Mouse (Mus musculus) forebrain, embryonic 16.5 days (tissue): ENCODE data around the gene Col4a2. TPM values are rescaled to one million over a fixed set of nuclear protein-coding genes. Genes with fewer than 3 reads are reported as not detected.

Experiments
- ATAC-seq: fragments of 200-750 bp; cut with Nextera tagmentation; 2 replicates; pipeline ENCODE4 v1.8.0; 2017; ENCODE audit warnings: mild to moderate bottlenecking, moderate library complexity
- H3K27ac ChIP-seq: fragments of 300-500 bp; sonication (generic); 2 replicates; pipeline ENCODE4 v1.5.1; 2014; ENCODE audit warnings: low read length, control low read depth
- H3K27me3 ChIP-seq: fragments of 300-500 bp; sonication (generic); replicated peaks from 2 replicates; pipeline ENCODE4 v1.6.1; 2014; ENCODE audit warnings: low read length; ENCODE audit not compliant: control insufficient read depth, insufficient read depth
- H3K36me3 ChIP-seq: fragments of 300-500 bp; sonication (generic); 2 replicates; pipeline ENCODE4 v1.6.1; 2014; ENCODE audit not compliant: control insufficient read depth, insufficient read depth
- H3K4me1 ChIP-seq: fragments of 300-500 bp; sonication (generic); replicated peaks from 2 replicates; pipeline ENCODE4 v1.6.1; 2014; ENCODE audit warnings: low read length; ENCODE audit not compliant: control insufficient read depth, insufficient read depth
- H3K4me2 ChIP-seq: fragments of 300-500 bp; sonication (generic); 2 replicates; pipeline ENCODE4 v1.6.1; 2014; ENCODE audit warnings: mild to moderate bottlenecking, low read length, control low read depth
- H3K4me3 ChIP-seq: fragments of 300-500 bp; sonication (generic); replicated peaks from 2 replicates; pipeline ENCODE4 v1.5.1; 2014; ENCODE audit warnings: mild to moderate bottlenecking, low read length, control low read depth
- H3K9ac ChIP-seq: fragments of 300-500 bp; sonication (generic); replicated peaks from 2 replicates; pipeline ENCODE4 v1.6.1; 2014; ENCODE audit warnings: low read depth, low read length, control low read depth
- H3K9me3 ChIP-seq: fragments of 300-500 bp; sonication (generic); 2 replicates; pipeline ENCODE4 v1.6.1; 2016; ENCODE audit warnings: low read length; ENCODE audit not compliant: control insufficient read depth
- WGBS: fragments of 180-500 bp; shearing (Covaris S2); extraction: QIAGEN DNeasy Blood & Tissue Kit; methylation state at CpG from one replicate; pipeline ENCODE4 v1.1.7; 2014; 5-methylcytosine and 5-hydroxymethylcytosine counted together
- polyA plus RNA-seq: library from polyadenylated mRNA; unstranded; fragments of >200 nt; fragmentation: Nextera tagmentation; extraction: Ambion mirVana; gene quantifications from 2 replicates; pipeline ENCODE4 v1.2.1, GENCODE M21; 2015

The Col4a2 gene
- polyA plus RNA-seq, 1 experiment from 2014 or later = 29.1 TPM

DNA sequence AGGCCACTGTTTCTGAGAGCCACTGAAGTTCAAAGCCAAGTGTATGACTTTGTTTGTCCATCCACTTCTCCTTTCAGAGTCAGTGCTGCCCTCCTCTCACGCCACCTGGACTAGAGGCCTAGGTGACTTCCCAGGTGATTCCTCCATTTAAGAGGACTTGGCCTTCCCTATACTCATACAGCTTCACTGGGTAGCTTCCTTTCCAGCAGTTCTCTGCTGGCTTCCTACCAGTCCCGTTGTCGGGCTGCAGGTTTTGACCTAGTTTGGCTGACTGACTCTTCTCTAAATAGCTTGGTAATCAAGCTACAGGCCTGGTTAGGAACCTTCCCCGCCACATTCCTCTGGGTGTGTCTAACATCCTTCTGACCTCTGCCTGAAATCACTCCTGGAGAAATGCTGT is 19.0 kb downstream of the Col4a2 start:
- no peaks in the 10 kb centered on the region for H3K36me3 ChIP-seq
- no peak overlapping the region for H3K4me2 ChIP-seq
- no peak overlapping the region for H3K9ac ChIP-seq
- no peak for ATAC-seq
- H3K27ac ChIP-seq = no peak overlapping the region
- no peaks in the 10 kb centered on the region for H3K27me3 ChIP-seq
- H3K4me1 ChIP-seq = peaks cover 8% of the 10 kb centered on the region; the same call in 1 of the 2 replicates
- H3K9me3 ChIP-seq = no peaks in the 10 kb centered on the region
- WGBS = 86% methylated on average over 4 of the region's 4 CpGs
- H3K4me3 ChIP-seq = no peak overlapping the region

DNA sequence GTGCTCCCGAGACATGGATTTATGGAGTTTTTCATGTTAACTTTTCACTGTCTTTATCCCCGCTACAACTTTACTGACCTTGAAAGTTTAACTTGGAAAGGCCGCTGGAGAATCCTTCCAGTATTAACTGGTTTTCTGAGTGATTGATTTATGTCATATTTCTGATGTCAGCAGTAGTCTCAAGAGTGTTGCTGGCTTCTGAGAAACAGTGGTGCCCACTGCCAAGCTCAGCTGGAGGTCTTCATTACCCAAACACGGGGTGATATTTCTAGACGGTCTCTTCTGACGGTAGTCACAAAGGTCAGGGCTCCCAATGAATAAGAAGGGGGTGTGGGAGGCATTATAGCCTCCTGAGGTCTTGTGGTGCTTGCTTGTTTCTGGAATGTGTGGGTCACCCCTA is 21.1 kb downstream of the Col4a2 start:
- WGBS = 82% methylated on average over 6 of the region's 6 CpGs
- Histone ChIP-seq H3K4me3 (no peak overlapping the region), H3K4me2 (no peak overlapping the region), H3K9ac (no peak overlapping the region), H3K27me3 (no peaks in the 10 kb centered on the region), H3K4me1 (peaks cover 8% of the 10 kb centered on the region; the same call in 1 of the 2 replicates), H3K9me3 (no peaks in the 10 kb centered on the region), H3K27ac (no peak overlapping the region), H3K36me3 (no peaks in the 10 kb centered on the region)
- no peak for ATAC-seq

DNA sequence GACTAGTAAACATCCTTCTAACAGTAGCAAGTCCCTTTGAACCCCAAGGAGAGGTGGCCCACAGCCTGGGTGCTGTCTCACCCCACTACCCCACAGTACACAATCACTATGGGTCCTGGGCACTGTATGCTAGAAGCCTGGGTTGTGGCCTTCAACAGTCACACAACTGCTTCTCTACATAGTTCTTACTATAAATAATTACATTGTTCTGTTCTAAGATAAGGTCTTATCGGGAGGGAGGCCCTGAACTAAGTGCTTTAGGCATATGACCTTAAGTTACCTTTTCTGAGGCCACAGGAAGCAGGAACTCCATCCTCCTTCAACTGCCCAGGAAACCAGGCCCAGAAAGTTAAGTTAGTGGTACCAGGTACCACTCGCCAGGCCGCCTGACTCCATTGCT is 21.9 kb downstream of the Col4a2 start:
- H3K27me3 ChIP-seq = no peaks in the 10 kb centered on the region

DNA sequence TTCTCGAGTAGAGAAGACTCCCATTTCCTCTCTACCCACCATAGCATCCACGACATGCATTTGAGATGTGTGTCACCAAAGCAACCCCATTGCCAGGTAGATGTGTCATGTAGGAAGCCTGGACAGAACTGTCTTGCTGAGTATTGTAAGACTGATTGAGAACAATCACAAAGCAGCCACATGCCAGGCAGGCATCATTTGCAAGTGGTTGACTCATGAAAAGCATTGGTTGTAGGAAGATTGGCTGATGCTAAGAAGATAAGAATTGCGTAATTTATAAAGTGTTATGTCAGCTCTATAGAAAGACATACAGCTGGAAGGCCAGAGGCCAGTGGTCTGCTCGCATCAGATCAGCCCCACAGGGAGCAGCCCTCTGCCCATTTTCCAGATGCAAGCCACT is 22.6 kb downstream of the Col4a2 start:
- 91% methylated on average over 4 of the region's 4 CpGs for WGBS
- no peaks in the 10 kb centered on the region for H3K36me3 ChIP-seq
- no peak overlapping the region for H3K4me3 ChIP-seq
- no peaks in the 10 kb centered on the region for H3K27me3 ChIP-seq
- no peak overlapping the region for H3K27ac ChIP-seq
- H3K9ac ChIP-seq = no peak overlapping the region
- H3K4me1 ChIP-seq = peaks cover 8% of the 10 kb centered on the region; the same call in 1 of the 2 replicates
- no peaks in the 10 kb centered on the region for H3K9me3 ChIP-seq
- no peak for ATAC-seq
- no peak overlapping the region for H3K4me2 ChIP-seq

More for the DNA sequence above, 21.9 kb downstream of the Col4a2 start:
- H3K9me3 ChIP-seq = no peaks in the 10 kb centered on the region
- peaks cover 8% of the 10 kb centered on the region; the same call in 1 of the 2 replicates for H3K4me1 ChIP-seq
- no peak overlapping the region for H3K9ac ChIP-seq
- no peak overlapping the region for H3K27ac ChIP-seq
- WGBS = 92% methylated on average over 3 of the region's 3 CpGs
- no peaks in the 10 kb centered on the region for H3K36me3 ChIP-seq
- no peak overlapping the region for H3K4me3 ChIP-seq
- no peak for ATAC-seq
- no peak overlapping the region for H3K4me2 ChIP-seq

DNA sequence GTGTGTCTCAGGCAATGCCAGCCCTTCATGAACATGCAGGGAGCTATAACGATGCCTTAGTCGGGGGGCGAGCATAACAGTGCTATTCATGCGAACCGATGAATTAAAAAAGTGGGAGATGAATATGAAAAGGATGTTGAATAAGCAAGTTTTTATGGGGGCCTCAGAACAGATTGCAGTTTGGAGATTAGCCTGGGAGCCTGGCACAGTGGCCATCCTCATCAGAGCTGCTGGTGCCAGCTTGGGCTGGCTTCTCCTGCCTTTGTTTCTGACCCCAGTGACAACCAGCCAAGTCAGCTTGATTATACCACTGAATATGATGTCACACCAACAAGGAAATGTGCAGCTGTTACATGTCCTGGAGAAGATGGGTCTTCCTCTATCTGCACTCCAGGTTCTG is 23.7 kb downstream of the Col4a2 start:
- Histone ChIP-seq H3K4me3 (no peak overlapping the region), H3K36me3 (no peaks in the 10 kb centered on the region), H3K4me2 (no peak overlapping the region), H3K27ac (no peak overlapping the region), H3K9me3 (no peaks in the 10 kb centered on the region), H3K9ac (no peak overlapping the region), H3K27me3 (no peaks in the 10 kb centered on the region), H3K4me1 (peaks cover 8% of the 10 kb centered on the region; the same call in 1 of the 2 replicates)
- 40% methylated on average over 5 of the region's 5 CpGs for WGBS
- ATAC-seq = no peak

DNA sequence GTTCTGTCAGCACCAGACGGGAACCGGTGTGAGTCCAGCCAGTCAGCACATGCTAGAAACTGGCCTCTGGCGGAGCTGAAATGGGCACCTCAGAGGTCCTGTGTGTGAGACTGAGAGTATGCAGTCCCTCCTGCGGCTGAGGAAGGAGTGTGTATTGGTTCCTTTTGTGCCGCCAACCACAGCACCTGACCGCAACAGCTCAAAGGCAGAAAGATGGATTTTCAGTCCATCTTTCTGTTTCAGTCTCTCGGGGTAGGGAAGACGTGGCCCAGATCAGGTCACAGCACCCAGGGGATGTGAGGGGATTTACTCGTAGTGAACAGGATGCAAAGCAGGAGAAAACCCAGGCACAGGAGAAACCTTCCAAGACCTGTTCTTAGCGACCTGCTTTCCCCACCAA is 25.0 kb downstream of the Col4a2 start:
- Histone ChIP-seq H3K36me3 (no peaks in the 10 kb centered on the region), H3K27me3 (no peaks in the 10 kb centered on the region), H3K4me3 (no peak overlapping the region), H3K4me2 (no peak overlapping the region), H3K4me1 (peaks cover 8% of the 10 kb centered on the region; the same call in 1 of the 2 replicates), H3K9me3 (no peaks in the 10 kb centered on the region), H3K27ac (no peak overlapping the region), H3K9ac (no peak overlapping the region)
- 89% methylated on average over 10 of the region's 10 CpGs for WGBS
- no peak for ATAC-seq

DNA sequence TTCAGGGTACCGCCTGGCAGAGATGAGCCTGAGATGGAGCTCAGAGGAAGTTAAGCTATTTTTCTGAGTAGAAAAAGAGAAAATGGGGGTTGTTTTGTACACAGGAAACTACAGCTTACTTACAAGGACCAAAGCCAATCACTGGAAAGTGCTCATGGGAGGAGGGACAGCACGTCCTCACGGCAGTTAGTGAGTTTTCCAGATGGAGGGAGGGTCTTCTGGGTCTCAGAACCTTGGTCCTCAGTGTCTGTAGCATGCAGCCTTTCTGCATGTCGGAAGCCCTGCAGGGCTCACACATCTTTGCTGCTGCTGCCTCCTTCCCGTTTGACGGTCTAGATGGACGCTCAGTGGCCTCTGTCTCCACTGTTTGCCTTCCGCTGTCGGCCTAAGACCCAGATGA is 25.9 kb downstream of the Col4a2 start:
- Histone ChIP-seq H3K4me3 (no peak overlapping the region), H3K4me2 (no peak overlapping the region), H3K27ac (no peak overlapping the region), H3K27me3 (no peaks in the 10 kb centered on the region), H3K9ac (no peak overlapping the region), H3K36me3 (no peaks in the 10 kb centered on the region), H3K9me3 (no peaks in the 10 kb centered on the region), H3K4me1 (peaks cover 8% of the 10 kb centered on the region; the same call in 1 of the 2 replicates)
- 87% methylated on average over 9 of the region's 9 CpGs for WGBS
- ATAC-seq = no peak

DNA sequence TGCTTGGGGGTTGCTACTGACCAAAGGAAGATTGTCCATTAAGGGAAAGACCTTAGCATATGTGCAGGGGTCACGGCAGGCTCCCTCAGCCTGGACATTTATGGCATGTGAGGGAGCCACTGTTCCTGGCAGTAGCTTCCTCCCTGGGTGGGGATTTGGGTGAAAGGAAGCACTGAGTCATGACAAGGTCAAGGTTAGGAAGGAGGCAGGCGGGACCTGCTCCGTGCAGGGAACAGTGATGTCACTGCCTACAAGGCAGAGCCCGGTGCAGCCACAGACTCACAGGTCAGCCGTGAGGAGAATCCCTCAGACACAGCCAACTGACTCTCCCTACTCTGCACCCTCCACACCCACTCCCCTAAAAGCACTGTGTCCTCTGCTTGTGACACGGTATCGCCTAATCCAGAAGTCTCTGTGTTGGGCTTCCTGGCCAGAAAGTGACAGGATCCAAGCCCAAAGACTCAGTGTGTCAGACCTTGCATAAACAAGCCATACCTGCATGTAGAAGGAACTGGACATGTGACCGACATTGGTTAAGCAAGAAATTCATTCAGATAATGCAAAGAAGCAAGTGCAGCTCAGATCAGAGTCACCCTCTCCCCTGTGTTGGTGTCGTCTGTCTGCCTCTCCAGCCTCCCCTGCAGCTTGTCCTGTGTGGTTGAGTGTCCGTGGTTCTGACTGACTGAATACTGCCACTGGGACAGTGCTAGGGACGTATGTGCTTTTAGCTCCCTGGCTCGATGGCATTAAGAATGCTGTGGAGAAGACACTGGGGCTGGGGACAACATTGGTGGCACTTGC is 27.9 kb downstream of the Col4a2 start:
- no peak overlapping the region for H3K4me3 ChIP-seq
- no peaks in the 10 kb centered on the region for H3K9me3 ChIP-seq
- no peak overlapping the region for H3K9ac ChIP-seq
- H3K4me2 ChIP-seq = no peak overlapping the region
- H3K36me3 ChIP-seq = no peaks in the 10 kb centered on the region
- no peaks in the 10 kb centered on the region for H3K27me3 ChIP-seq
- 84% methylated on average over 12 of the region's 12 CpGs for WGBS
- no peak overlapping the region for H3K27ac ChIP-seq
- H3K4me1 ChIP-seq = peaks cover 8% of the 10 kb centered on the region; the same call in 1 of the 2 replicates
- no peak for ATAC-seq

DNA sequence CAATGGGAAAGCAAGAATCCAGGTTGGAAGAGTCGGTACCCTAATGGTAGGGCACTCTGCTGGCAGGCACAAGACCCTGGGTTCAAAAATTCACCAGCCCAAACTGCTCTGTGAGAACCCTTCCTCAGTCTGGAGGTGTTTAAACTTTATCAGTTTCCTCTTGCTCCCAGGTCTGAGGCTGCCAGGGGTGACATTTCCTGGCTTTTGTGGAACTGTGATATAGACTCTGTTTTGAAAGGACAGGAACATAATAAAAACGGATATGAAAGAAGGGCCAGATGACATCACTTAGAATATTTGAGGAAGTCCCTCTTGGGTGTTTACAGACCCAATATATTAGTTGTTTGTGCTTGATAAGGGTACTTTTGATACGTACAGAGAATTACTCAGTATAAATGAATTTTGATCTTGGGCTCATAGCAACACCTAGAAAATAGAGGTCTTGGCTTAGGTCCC is 28.5 kb downstream of the Col4a2 start:
- no peak for ATAC-seq
- Histone ChIP-seq H3K4me2 (no peak overlapping the region), H3K36me3 (no peaks in the 10 kb centered on the region), H3K27ac (no peak overlapping the region), H3K9me3 (no peaks in the 10 kb centered on the region), H3K4me3 (no peak overlapping the region), H3K4me1 (peaks cover 4% of the 10 kb centered on the region; the same call in 1 of the 2 replicates), H3K9ac (no peak overlapping the region), H3K27me3 (no peaks in the 10 kb centered on the region)
- WGBS = 87% methylated on average over 3 of the region's 3 CpGs
